Mouse (Mus musculus) intestine, postnatal 0 days (tissue): ENCODE data around the gene Gm20547. TPM values are rescaled to one million over a fixed set of nuclear protein-coding genes. Genes with fewer than 3 reads are reported as not detected.
"Not testable (repeated sequence)": the region's sequence is repeated elsewhere in the genome, so short reads cannot be mapped to it uniquely, and the experiment has no call there.

ENCODE experiments used
- ATAC-seq: fragments of 200-750 bp; cut with Nextera tagmentation; 2 replicates; pipeline ENCODE4 v1.8.0; 2017; ENCODE audit warnings: mild to moderate bottlenecking, moderate TSS enrichment, moderate library complexity
- H3K27ac ChIP-seq: fragments of 300-500 bp; sonication (generic); 2 replicates; pipeline ENCODE4 v1.5.1; 2014; ENCODE audit warnings: mild to moderate bottlenecking, low read depth, low read length, moderate library complexity
- H3K27me3 ChIP-seq: fragments of 300-500 bp; sonication (generic); replicated peaks from 2 replicates; pipeline ENCODE4 v1.6.1; 2014; ENCODE audit warnings: low read length, mixed read lengths; ENCODE audit not compliant: control insufficient read depth, insufficient read depth
- H3K36me3 ChIP-seq: fragments of 300-500 bp; sonication (generic); 2 replicates; pipeline ENCODE4 v1.6.1; 2014; ENCODE audit warnings: mild to moderate bottlenecking, moderate library complexity; ENCODE audit not compliant: control insufficient read depth, insufficient read depth
- H3K4me1 ChIP-seq: fragments of 300-500 bp; sonication (generic); replicated peaks from 2 replicates; pipeline ENCODE4 v1.6.1; 2014; ENCODE audit warnings: antibody characterized with exemption, low read length, mixed read lengths; ENCODE audit not compliant: control insufficient read depth, insufficient read depth
- H3K4me2 ChIP-seq: fragments of 300-500 bp; sonication (generic); replicated peaks from 2 replicates; pipeline ENCODE4 v1.6.1; 2014; ENCODE audit warnings: low read depth, mild to moderate bottlenecking, moderate library complexity
- H3K4me3 ChIP-seq: fragments of 300-500 bp; sonication (generic); 2 replicates; pipeline ENCODE4 v1.5.1; 2014; ENCODE audit warnings: low read depth, low read length
- H3K9ac ChIP-seq: fragments of 300-500 bp; sonication (generic); 2 replicates; pipeline ENCODE4 v1.6.1; 2014; ENCODE audit warnings: mild to moderate bottlenecking, low read depth, low read length
- H3K9me3 ChIP-seq: fragments of 300-500 bp; sonication (generic); 2 replicates; pipeline ENCODE4 v1.6.1; 2016; ENCODE audit warnings: mixed run types; ENCODE audit not compliant: control insufficient read depth
- CTCF ChIP-seq: sonication (generic); IDR thresholded peaks from 2 replicates; pipeline ENCODE4 v1.5.1; 2016; ENCODE audit warnings: low read depth, mild to moderate bottlenecking, control low read depth, antibody characterized with exemption, moderate library complexity
- WGBS: fragments of 180-500 bp; shearing (Covaris S2); extraction: QIAGEN DNeasy Blood & Tissue Kit; methylation state at CpG from one replicate; pipeline ENCODE4 v1.1.7; 2014; 5-methylcytosine and 5-hydroxymethylcytosine counted together
- polyA plus RNA-seq: library from polyadenylated mRNA; unstranded; fragments of >200 nt; fragmentation: Nextera tagmentation; extraction: Ambion mirVana; gene quantifications from 2 replicates; pipeline ENCODE4 v1.2.1, GENCODE M21; 2015

Gene Gm20547
- polyA plus RNA-seq, 1 experiment from 2014 or later: not detected

- H3K9ac ChIP-seq: no peak overlapping the region
- peaks cover 9% of the 10 kb centered on the region for H3K4me1 ChIP-seq
- H3K27ac ChIP-seq: no peak overlapping the region
- H3K4me3 ChIP-seq: no peak overlapping the region
- no peaks in the 10 kb centered on the region for H3K9me3 ChIP-seq
- WGBS: 84% methylated on average over 7 of the region's 7 CpGs
- no peak overlapping the region; the same call in 1 of the 2 replicates for H3K4me2 ChIP-seq
- no peak for TF ChIP-seq CTCF
- no peak for ATAC-seq
- H3K27me3 ChIP-seq: no peaks in the 10 kb centered on the region
- H3K36me3 ChIP-seq: peaks cover 51% of the 10 kb centered on the region
Measured at GRCm38 (mm10) chr17:34838785-34839184, 43.1 kb downstream of the Gm20547 start.

- peak overlapping the region; percentile 68 for H3K9ac ChIP-seq
- peaks cover 48% of the 10 kb centered on the region for H3K36me3 ChIP-seq
- 26% methylated on average over 43 of the region's 43 CpGs for WGBS
- no peaks in the 10 kb centered on the region for H3K9me3 ChIP-seq
- peak overlapping the region; percentile 82 for H3K4me3 ChIP-seq
- H3K4me2 ChIP-seq: peak overlapping the region; percentile 96
- H3K4me1 ChIP-seq: peaks cover 9% of the 10 kb centered on the region
- H3K27me3 ChIP-seq: no peaks in the 10 kb centered on the region
- no peak for TF ChIP-seq CTCF
- ATAC-seq: peak; percentile 12; the same call in 1 of the 2 replicates
- peak overlapping the region; percentile 65 for H3K27ac ChIP-seq
Measured at GRCm38 (mm10) chr17:34837464-34838324, 44.1 kb downstream of the Gm20547 start.

DNA sequence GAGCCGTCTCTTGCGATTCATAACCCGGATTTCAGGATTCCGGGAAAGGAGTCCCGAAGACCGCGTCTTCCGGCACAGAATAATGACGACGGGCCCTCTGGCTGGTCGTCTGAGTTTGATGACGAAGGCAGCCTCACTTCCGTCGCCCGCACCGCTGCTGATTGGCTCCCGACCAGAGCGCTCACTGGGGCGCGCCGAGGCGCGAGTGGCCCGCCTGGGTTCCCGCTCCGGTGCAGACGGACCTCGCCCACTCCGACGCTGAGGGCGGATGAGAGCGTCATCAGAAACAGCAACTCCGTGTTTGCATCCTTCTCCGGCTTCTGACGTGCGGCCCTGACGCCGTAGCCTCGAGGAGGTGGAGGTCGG lies 45.0 kb downstream of the Gm20547 start, which contains the start of the genes Stk19 and Dxo:
TSS of gene Stk19 (minus strand) at position 90 of the 366 bp plus-strand sequence.
TSS of gene Dxo (plus strand) at position 164 of the 366 bp plus-strand sequence.
- Histone ChIP-seq H3K4me2 (peak within 1 kb of the TSS; percentile 96), H3K4me1 (peaks cover 9% of the 10 kb centered on the region), H3K27ac (peak within 1 kb of the TSS; percentile 65), H3K27me3 (no peaks in the 10 kb centered on the region), H3K36me3 (peaks cover 43% of the 10 kb centered on the region), H3K9me3 (no peaks in the 10 kb centered on the region), H3K9ac (peak within 1 kb of the TSS; percentile 68), H3K4me3 (peak within 1 kb of the TSS; percentile 82)
- ATAC-seq: peak; percentile 94
- TF ChIP-seq CTCF: no peak
- WGBS: under 1% methylated on average over 40 of the region's 40 CpGs

DNA sequence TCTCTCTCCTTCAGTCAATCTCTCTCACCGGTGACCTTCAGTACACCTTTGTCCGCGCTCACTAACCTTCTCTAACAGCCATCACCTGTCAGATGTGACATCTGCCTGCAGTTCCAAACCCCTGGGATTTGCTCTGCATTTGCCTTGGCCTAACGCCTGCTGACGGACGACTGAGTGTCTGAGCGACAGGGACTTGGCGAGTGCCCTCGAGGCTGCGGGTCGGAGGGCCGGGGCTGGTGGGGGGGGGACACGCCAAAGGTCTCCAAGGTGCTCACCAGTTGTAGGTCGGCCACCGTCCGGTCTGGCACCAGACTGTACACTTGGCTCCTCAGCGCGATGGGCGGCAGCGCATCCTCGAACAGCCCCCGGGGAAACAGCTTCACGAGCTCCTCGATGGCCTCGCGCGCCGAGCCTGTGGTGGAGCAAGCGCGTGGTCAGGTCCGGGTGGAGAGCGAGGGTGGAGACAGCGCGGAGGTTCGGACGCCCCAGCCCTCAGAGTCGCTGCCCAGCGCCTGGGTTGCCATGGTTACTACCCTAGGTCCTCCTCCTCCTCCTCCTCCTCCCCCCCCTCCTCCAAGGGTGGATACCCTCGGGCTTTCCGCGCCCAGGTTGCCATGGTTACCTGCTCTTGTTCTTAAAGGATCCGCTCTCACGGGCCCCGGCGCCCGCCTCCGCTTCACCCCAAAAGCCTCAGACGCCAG lies 45.5 kb downstream of the Gm20547 start:
- Histone ChIP-seq H3K9ac (peak overlapping the region; percentile 68), H3K4me1 (peaks cover 9% of the 10 kb centered on the region), H3K9me3 (no peaks in the 10 kb centered on the region), H3K27ac (0 out of 2 replicates have a peak overlapping the region, but pooled peaks have one; percentile 65), H3K36me3 (peaks cover 39% of the 10 kb centered on the region), H3K4me2 (peak overlapping the region; percentile 96), H3K27me3 (no peaks in the 10 kb centered on the region), H3K4me3 (peak overlapping the region; percentile 82)
- no peak for TF ChIP-seq CTCF
- WGBS: 3% methylated on average over 48 of the region's 48 CpGs
- ATAC-seq: peak; percentile 66

DNA sequence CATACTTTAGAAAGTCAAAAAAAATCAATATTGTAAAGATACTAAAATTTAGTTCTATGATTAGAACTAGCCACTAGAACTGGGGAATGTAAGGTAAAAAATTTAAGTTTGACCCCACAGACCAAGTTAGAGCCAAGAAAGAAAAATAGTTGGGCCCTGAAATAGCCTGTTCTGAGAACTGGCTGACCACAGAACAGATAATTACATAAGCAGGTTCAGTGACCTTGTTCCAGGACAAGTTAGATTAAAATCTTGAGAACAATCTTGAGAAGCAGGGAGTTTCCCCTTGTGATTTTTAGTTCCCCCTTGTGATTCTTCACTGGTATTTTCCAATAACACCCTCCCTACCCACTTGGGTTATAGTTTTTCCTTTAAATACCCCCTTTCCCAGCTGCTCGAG lies 51.1 kb downstream of the Gm20547 start:
- not testable (repeated sequence) for H3K4me1 ChIP-seq, H3K4me3 ChIP-seq, H3K9me3 ChIP-seq, H3K9ac ChIP-seq, ATAC-seq, H3K4me2 ChIP-seq, H3K27me3 ChIP-seq, H3K27ac ChIP-seq
- WGBS: 100% methylated on average over 1 of the region's 1 CpGs
- H3K36me3 ChIP-seq: peaks cover 59% of the 10 kb centered on the region

- H3K27me3 ChIP-seq: no peaks in the 10 kb centered on the region
- H3K4me1 ChIP-seq: no peaks in the 10 kb centered on the region
- H3K27ac ChIP-seq: no peak overlapping the region
- ATAC-seq: no peak
- WGBS: 82% methylated on average over 7 of the region's 7 CpGs
- no peak overlapping the region for H3K4me3 ChIP-seq
- no peaks in the 10 kb centered on the region for H3K9me3 ChIP-seq
- no peak for TF ChIP-seq CTCF
- no peak overlapping the region for H3K4me2 ChIP-seq
- no peaks in the 10 kb centered on the region for H3K36me3 ChIP-seq
- H3K9ac ChIP-seq: no peak overlapping the region
Measured at GRCm38 (mm10) chr17:34814818-34815370, 66.9 kb downstream of the Gm20547 start.
